Mouse (Mus musculus) brain, embryonic 14.5 days (tissue): Measurements from ENCODE around the gene Gpc2.

ENCODE experiments used
- CTCF ChIP-seq: fragments of 200-500 bp; IDR thresholded peaks from 2 replicates; pipeline ENCODE4 v1.5.1; 2012; ENCODE audit warnings: inconsistent platforms, mild to moderate bottlenecking, moderate library complexity, borderline replicate concordance; ENCODE audit not compliant: insufficient read depth, insufficient read length; ENCODE audit errors: extremely low read depth
- POLR2A ChIP-seq: fragments of 200-500 bp; IDR thresholded peaks from 2 replicates; pipeline ENCODE4 v1.6.1; 2012; ENCODE audit warnings: mild to moderate bottlenecking, inconsistent platforms, borderline replicate concordance; ENCODE audit not compliant: poor library complexity, insufficient read depth, insufficient read length, severe bottlenecking; ENCODE audit errors: extremely low read depth

- TF ChIP-seq CTCF (no peak), POLR2A (no peak)
Observed at GRCm38 (mm10) chr5:138294158-138294557, 14.4 kb upstream of the Gpc2 start.
